Mouse (Mus musculus) heart, embryonic 10.5 days (tissue): ENCODE results near the gene Xirp1. TPM values are rescaled to one million over a fixed set of nuclear protein-coding genes. Genes with fewer than 3 reads are reported as not detected.
A peak's percentile ranks its signal among the peaks of the same experiment; 100 is the strongest.
"Not testable (repeated sequence)": the region's sequence is repeated elsewhere in the genome, so short reads cannot be mapped to it uniquely, and the experiment has no call there.

Source experiments
- DNase-seq: peaks from one replicate; pipeline ENCODE4 v3.0.0-alpha.2; 2017; ENCODE audit warnings: low spot score
- H3K27ac ChIP-seq: fragments of 300-500 bp; sonication (generic); 2 replicates; pipeline ENCODE4 v1.5.1; 2016; ENCODE audit warnings: mild to moderate bottlenecking
- H3K27me3 ChIP-seq: fragments of 300-500 bp; sonication (generic); 2 replicates; pipeline ENCODE4 v1.6.1; 2016; ENCODE audit warnings: mild to moderate bottlenecking; ENCODE audit not compliant: poor library complexity, insufficient read depth, severe bottlenecking
- H3K36me3 ChIP-seq: fragments of 300-500 bp; sonication (generic); 2 replicates; pipeline ENCODE4 v1.6.1; 2016; ENCODE audit warnings: mild to moderate bottlenecking, moderate library complexity
- H3K4me1 ChIP-seq: fragments of 300-500 bp; sonication (generic); 2 replicates; pipeline ENCODE4 v1.6.1; 2016; ENCODE audit warnings: mild to moderate bottlenecking
- H3K4me3 ChIP-seq: fragments of 300-500 bp; sonication (generic); 2 replicates; pipeline ENCODE4 v1.5.1; 2016; ENCODE audit warnings: mild to moderate bottlenecking, moderate library complexity
- H3K9me3 ChIP-seq: fragments of 300-500 bp; sonication (generic); 2 replicates; pipeline ENCODE4 v1.6.1; 2016; ENCODE audit warnings: mild to moderate bottlenecking, moderate library complexity
- WGBS: fragments of 180-500 bp; shearing (Covaris S2); methylation state at CpG from one replicate; pipeline ENCODE4 v1.1.7; 2016; 5-methylcytosine and 5-hydroxymethylcytosine counted together
- polyA plus RNA-seq: library from polyadenylated mRNA; unstranded; fragments of >200 nt; fragmentation: Nextera tagmentation; extraction: Ambion mirVana; gene quantifications from 2 replicates; pipeline ENCODE4 v1.2.1, GENCODE M21; 2016

Gene Xirp1
- polyA plus RNA-seq, 1 experiment from 2014 or later: 41.1 TPM

- H3K36me3 ChIP-seq: peaks cover 56% of the 10 kb centered on the region
- H3K27me3 ChIP-seq: no peaks in the 10 kb centered on the region
- H3K4me3 ChIP-seq: no peak overlapping the region
- peaks cover 51% of the 10 kb centered on the region for H3K4me1 ChIP-seq
- H3K27ac ChIP-seq: 0 out of 2 replicates have a peak overlapping the region, but pooled peaks have one; percentile 13
- H3K9me3 ChIP-seq: no peaks in the 10 kb centered on the region
- DNase-seq: no peak
- 78% methylated on average over 5 of the region's 5 CpGs for WGBS
Observed at GRCm38 (mm10) chr9:120012781-120013180, 10.6 kb downstream of the Xirp1 start.

- not testable (repeated sequence) for H3K27ac ChIP-seq, H3K9me3 ChIP-seq, DNase-seq, H3K27me3 ChIP-seq, H3K4me3 ChIP-seq
- H3K4me1 ChIP-seq: peaks cover 49% of the 10 kb centered on the region
- H3K36me3 ChIP-seq: peaks cover 50% of the 10 kb centered on the region
- WGBS: 76% methylated on average over 6 of the region's 6 CpGs
Observed at GRCm38 (mm10) chr9:120012161-120012560, 11.2 kb downstream of the Xirp1 start.

GRCm38 (mm10) chr9:120011533-120011932, 11.9 kb downstream of the Xirp1 start:
- peaks cover 44% of the 10 kb centered on the region for H3K36me3 ChIP-seq
- H3K27ac ChIP-seq: peak overlapping the region; percentile 81
- no peaks in the 10 kb centered on the region for H3K27me3 ChIP-seq
- H3K4me3 ChIP-seq: peak overlapping the region; percentile 62
- H3K9me3 ChIP-seq: no peaks in the 10 kb centered on the region
- H3K4me1 ChIP-seq: peaks cover 45% of the 10 kb centered on the region
- DNase-seq: peak; percentile 90
- 2% methylated on average over 10 of the region's 10 CpGs for WGBS

- WGBS: 1% methylated on average over 59 of the region's 60 CpGs
- peak; percentile 97 for DNase-seq
- peaks cover 39% of the 10 kb centered on the region for H3K4me1 ChIP-seq
- H3K27ac ChIP-seq: peak overlapping the region; percentile 81
- H3K36me3 ChIP-seq: peaks cover 38% of the 10 kb centered on the region
- no peaks in the 10 kb centered on the region for H3K27me3 ChIP-seq
- H3K4me3 ChIP-seq: peak overlapping the region; percentile 62
- no peaks in the 10 kb centered on the region for H3K9me3 ChIP-seq
Observed at GRCm38 (mm10) chr9:120010781-120011511, 12.5 kb downstream of the Xirp1 start.

- 91% methylated on average over 3 of the region's 3 CpGs for WGBS
Observed at GRCm38 (mm10) chr9:120009871-120010270, 13.5 kb downstream of the Xirp1 start.

GRCm38 (mm10) chr9:120009226-120009841, 14.1 kb downstream of the Xirp1 start:
- H3K27me3 ChIP-seq: no peaks in the 10 kb centered on the region
- H3K36me3 ChIP-seq: peaks cover 22% of the 10 kb centered on the region
- no peak overlapping the region for H3K4me3 ChIP-seq
- H3K27ac ChIP-seq: peak overlapping the region; percentile 29; the same call in 1 of the 2 replicates
- WGBS: 82% methylated on average over 7 of the region's 7 CpGs
- DNase-seq: no peak
- no peaks in the 10 kb centered on the region for H3K9me3 ChIP-seq
- peaks cover 26% of the 10 kb centered on the region for H3K4me1 ChIP-seq

More at GRCm38 (mm10) chr9:120009871-120010270, 13.5 kb downstream of the Xirp1 start:
- no peak for DNase-seq
- Histone ChIP-seq H3K27me3 (no peaks in the 10 kb centered on the region), H3K27ac (no peak overlapping the region), H3K4me3 (no peak overlapping the region), H3K9me3 (no peaks in the 10 kb centered on the region), H3K4me1 (peaks cover 32% of the 10 kb centered on the region), H3K36me3 (peaks cover 27% of the 10 kb centered on the region)

- no peaks in the 10 kb centered on the region for H3K27me3 ChIP-seq
- H3K4me3 ChIP-seq: no peak overlapping the region
- DNase-seq: no peak
- H3K4me1 ChIP-seq: peaks cover 20% of the 10 kb centered on the region
- no peak overlapping the region for H3K27ac ChIP-seq
- no peaks in the 10 kb centered on the region for H3K9me3 ChIP-seq
- WGBS: 93% methylated on average over 1 of the region's 1 CpGs
- peaks cover 7% of the 10 kb centered on the region; the same call in 1 of the 2 replicates for H3K36me3 ChIP-seq
Observed at GRCm38 (mm10) chr9:120007833-120008232, 15.6 kb downstream of the Xirp1 start.

GRCm38 (mm10) chr9:120005936-120006335, 17.5 kb downstream of the Xirp1 start:
- Histone ChIP-seq H3K4me1 (peaks cover 23% of the 10 kb centered on the region), H3K27me3 (no peaks in the 10 kb centered on the region), H3K4me3 (no peak overlapping the region), H3K27ac (no peak overlapping the region), H3K36me3 (no peaks in the 10 kb centered on the region), H3K9me3 (no peaks in the 10 kb centered on the region)
- DNase-seq: no peak
- 78% methylated on average over 3 of the region's 3 CpGs for WGBS

- WGBS: 81% methylated on average over 5 of the region's 5 CpGs
- no peak for DNase-seq
- peak overlapping the region; percentile 91 for H3K27ac ChIP-seq
Observed at GRCm38 (mm10) chr9:120002893-120003292, 20.5 kb downstream of the Xirp1 start.

GRCm38 (mm10) chr9:120001945-120002725, 21.3 kb downstream of the Xirp1 start:
- 10% methylated on average over 31 of the region's 31 CpGs for WGBS

More at GRCm38 (mm10) chr9:120002893-120003292, 20.5 kb downstream of the Xirp1 start:
- peaks cover 5% of the 10 kb centered on the region for H3K27me3 ChIP-seq
- no peak overlapping the region for H3K4me3 ChIP-seq
- H3K4me1 ChIP-seq: peaks cover 19% of the 10 kb centered on the region
- H3K9me3 ChIP-seq: no peaks in the 10 kb centered on the region
- no peaks in the 10 kb centered on the region for H3K36me3 ChIP-seq

GRCm38 (mm10) chr9:120000761-120001160, 22.6 kb downstream of the Xirp1 start:
- peaks cover 5% of the 10 kb centered on the region for H3K27me3 ChIP-seq
- no peaks in the 10 kb centered on the region for H3K9me3 ChIP-seq
- H3K4me1 ChIP-seq: peaks cover 19% of the 10 kb centered on the region
- WGBS: 69% methylated on average over 5 of the region's 5 CpGs
- no peaks in the 10 kb centered on the region for H3K36me3 ChIP-seq
- 0 out of 2 replicates have a peak overlapping the region, but pooled peaks have one; percentile 16 for H3K27ac ChIP-seq
- no peak for DNase-seq
- no peak overlapping the region for H3K4me3 ChIP-seq

More at GRCm38 (mm10) chr9:120001945-120002725, 21.3 kb downstream of the Xirp1 start:
- no peaks in the 10 kb centered on the region for H3K36me3 ChIP-seq
- H3K9me3 ChIP-seq: no peaks in the 10 kb centered on the region
- H3K4me3 ChIP-seq: peak overlapping the region; percentile 64
- H3K27me3 ChIP-seq: peaks cover 5% of the 10 kb centered on the region
- peak; percentile 98 for DNase-seq
- peak overlapping the region; percentile 91 for H3K27ac ChIP-seq
- H3K4me1 ChIP-seq: peaks cover 19% of the 10 kb centered on the region

- DNase-seq: no peak
- 83% methylated on average over 6 of the region's 6 CpGs for WGBS
Observed at GRCm38 (mm10) chr9:119999636-120000035, 23.8 kb downstream of the Xirp1 start.

More at GRCm38 (mm10) chr9:119999636-120000035, 23.8 kb downstream of the Xirp1 start:
- no peaks in the 10 kb centered on the region for H3K36me3 ChIP-seq
- peaks cover 19% of the 10 kb centered on the region for H3K4me1 ChIP-seq
- H3K27me3 ChIP-seq: peaks cover 5% of the 10 kb centered on the region
- 0 out of 2 replicates have a peak overlapping the region, but pooled peaks have one; percentile 19 for H3K27ac ChIP-seq
- H3K4me3 ChIP-seq: no peak overlapping the region
- no peaks in the 10 kb centered on the region for H3K9me3 ChIP-seq
